Mouse (Mus musculus) frontal cortex, adult 2 months (tissue): ENCODE measurements around the gene C530008M17Rik. TPM values are rescaled to one million over a fixed set of nuclear protein-coding genes. Genes with fewer than 3 reads are reported as not detected.

ENCODE experiments used
- DNase-seq, 2 experiments: peaks; one replicate each; pipeline ENCODE4 v3.0.0; 2022; ENCODE audit warnings: low spot score in 1 of 2; ENCODE audit errors: extremely low spot score in 1 of 2
- polyA plus RNA-seq: library from polyadenylated mRNA; depleted of rRNA; stranded (reverse); fragments of >200 nt; gene quantifications from 2 replicates; pipeline ENCODE4 v1.2.3, GENCODE M21; 2012

C530008M17Rik gene
- polyA plus RNA-seq, 1 experiment = 38.0 TPM

DNA sequence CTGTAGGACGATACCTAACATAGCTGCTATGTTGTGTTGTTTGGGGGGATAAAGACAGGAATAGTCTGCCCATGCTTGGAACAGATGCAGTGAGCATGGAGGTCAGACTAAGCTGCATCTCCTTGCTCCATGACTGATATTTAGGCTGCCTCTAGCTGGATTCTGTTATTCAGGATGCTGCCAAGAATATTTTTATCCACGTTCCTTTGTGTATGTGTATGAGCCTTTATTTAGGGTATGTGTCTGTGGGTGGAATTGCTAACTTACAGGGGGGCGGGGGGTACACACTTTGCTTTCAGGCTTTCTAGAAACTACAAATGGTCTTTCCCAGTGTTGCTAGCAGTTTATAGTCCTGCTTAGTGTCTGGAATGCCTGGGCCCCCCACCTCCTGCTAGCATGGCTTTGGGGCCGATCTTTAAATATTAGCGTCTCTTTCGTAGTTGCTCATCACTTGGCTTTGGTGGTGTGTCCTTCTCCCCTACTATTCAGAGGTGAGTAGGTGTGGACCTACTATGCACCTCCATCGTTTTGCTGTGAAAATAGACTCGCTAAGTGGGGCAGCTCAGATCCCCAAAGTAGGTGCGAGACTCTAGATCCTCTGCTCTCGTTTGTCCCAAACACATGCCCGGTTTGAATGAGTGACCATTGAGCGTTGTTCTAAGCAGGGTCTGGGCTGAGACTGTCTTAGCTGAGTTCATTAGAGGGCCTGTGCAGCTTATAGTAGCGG, 45.0 kb downstream of the C530008M17Rik start:
- DNase-seq = no peak

DNA sequence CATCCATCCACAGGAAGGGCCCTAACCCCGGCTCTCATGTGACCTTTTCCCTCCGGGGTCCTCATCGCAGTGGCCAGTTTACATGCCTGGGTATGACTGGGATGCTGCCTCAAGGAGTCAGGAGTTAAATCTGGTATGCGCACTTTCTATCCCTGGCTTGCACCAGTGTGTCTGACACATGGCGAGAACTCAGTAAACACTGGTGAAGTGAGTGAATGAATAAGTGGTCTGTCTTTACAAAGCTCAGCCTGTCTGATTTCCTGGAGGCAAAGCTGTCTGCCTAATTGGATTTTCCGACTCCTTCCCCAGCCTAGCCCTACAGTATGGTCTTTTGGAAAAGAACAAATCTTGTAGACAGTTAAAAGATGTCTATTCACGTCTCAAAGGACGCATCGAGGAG, 45.8 kb downstream of the C530008M17Rik start:
- DNase-seq = no peak

DNA sequence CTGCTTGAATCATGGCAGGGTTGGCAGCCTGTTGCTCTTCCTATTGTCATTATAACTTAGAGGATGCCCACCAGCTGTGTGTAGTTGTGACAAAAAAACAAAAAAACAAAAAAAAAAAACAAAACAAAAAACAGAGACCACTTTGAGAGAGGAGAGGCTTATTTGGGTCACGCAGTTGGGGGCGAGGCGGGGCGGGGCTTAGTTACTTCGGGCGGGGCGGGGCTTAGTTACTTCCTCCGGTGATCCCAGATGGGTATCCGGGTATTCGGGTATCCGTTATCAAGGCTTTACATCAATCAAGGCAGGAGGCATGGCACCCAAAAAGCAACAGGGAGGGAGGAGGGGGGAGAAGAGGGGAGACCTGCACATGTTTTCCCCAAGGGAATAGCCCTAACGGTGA, 46.3 kb downstream of the C530008M17Rik start:
- DNase-seq = no peak

DNA sequence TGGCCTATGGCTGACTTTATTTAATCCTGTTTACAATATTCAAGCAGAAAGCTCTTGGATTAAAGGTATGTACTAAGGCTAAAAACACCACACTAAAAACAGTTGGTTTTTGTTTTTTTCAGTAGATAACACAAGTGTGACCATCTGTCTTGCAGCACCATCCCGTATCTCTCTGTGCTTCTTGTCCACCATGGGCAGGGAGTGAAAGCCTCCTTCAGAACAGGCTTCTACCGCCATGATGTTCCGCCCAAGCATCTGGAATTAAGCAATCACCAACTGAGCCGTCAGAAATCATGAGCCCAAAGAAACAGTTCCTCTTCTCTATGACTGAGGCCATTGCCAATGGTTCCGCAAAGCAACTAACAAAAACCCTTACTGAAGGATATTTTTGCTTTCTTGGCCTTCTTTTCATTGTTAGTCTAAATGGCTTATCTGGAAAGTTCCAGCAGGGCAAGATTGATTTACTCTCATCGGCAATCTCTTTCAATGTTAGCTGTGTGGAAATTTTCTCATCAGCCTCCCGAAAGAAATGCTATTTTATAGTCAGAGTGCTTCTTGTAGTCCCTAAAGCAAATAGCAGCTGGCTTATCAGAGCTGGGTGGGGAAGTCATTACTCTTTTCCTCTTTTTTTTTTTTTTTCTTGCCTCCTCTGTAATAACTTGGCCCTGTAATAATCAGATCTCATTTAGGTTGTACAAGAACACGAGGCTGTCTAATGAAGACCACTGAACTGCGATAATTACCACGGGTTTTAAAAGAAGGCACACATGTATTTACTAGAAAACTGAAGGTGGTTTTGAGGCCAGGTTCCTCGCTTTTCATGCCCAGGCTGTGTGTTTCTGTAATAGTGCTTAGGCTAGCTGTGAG, 49.2 kb downstream of the C530008M17Rik start:
- DNase-seq = no peak

DNA sequence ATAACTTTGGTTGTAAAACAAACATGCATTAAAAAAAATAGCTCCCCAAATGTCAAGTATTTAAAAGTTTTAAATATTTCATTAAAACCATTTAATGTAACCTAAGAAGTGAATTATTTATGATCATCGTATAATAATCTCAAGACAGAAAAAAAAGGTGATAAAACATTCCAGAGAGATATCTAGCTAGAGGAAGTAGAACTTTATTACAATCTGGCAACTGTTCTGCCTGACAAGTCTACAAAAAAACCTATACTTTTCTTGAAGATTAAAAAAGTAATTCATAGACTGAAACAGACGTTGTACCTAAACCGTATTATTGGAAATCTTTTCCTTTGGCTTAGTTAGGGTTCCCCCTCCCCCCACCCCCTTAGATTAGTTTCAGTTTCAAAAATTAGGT, 50.8 kb downstream of the C530008M17Rik start:
- no peak for DNase-seq

DNA sequence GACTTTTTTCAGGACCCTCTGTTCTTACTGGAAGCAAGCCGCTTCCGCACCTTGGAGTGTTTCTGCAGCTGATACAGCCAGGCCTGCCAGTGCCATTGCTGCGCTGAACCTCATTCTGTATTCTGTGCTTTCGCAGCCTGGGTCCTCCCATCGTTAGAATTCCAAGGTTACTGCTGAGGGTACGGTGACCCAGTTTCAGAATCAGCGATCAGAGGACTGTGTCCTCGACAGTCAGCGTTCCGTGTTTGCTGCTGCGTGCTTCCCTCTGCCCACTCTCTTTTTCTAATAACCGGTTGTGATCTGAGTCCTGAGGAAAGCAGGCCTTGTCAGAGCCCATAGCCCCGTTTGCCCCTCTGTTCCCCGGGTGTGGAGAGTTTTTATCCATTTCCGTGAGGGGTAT, 51.7 kb downstream of the C530008M17Rik start:
- DNase-seq = no peak

DNA sequence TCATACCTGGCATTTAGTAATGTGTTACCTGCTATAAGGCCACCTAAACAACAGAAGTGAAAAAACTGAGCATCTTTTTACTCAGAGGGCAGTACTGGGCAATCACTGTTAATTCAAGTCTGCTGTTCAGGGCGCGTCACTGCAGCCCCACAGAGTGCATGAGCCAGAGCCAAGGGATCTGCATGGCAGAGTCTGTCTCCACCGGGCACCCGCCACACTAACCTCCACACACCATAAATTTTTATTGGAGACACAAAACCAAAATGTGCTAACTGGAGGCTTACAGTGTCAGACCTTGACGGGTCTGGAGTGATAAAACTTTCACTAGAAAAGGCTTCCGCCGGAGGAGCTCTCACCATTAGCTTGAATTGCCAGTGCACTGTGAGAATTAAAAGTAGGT, 57.4 kb downstream of the C530008M17Rik start:
- DNase-seq = no peak

DNA sequence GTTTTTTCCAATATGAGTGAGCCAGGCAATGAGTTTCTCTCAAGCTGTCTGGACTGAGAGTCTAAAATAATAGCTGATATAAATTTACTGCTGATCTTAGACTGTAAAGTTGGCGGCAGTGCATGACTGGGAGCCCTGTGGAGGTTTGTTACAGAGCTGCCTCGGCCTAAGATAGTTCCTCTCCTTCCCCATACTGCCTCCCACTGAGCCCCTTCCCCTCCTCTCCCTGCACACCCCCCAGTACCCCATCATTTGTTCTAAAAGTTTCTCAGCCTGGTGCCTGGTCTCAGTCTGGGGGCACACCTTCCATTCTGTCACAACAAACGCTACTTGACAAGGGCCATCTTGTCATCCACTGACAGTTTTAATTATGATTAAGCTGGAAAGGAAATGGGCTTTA, 63.6 kb downstream of the C530008M17Rik start:
- no peak for DNase-seq

DNA sequence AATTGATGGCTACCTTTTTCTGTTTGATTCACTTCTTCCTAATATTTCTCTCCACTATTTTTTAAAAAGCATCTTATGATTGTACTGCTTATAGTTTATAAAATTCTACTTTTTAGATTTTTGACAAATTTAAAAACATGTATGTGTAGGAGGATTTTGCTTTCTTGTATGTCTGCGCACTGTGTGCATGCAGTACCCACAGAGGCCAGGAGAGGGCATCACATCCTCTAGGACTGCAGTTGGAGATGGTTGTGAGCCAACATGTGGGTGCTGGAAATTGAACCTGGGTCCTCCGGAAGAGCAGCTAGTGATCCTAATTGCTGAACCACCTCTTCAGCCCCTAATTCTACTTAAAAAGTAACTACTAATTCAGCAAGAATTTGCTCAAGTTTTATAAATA, 68.6 kb downstream of the C530008M17Rik start:
- DNase-seq = no peak

DNA sequence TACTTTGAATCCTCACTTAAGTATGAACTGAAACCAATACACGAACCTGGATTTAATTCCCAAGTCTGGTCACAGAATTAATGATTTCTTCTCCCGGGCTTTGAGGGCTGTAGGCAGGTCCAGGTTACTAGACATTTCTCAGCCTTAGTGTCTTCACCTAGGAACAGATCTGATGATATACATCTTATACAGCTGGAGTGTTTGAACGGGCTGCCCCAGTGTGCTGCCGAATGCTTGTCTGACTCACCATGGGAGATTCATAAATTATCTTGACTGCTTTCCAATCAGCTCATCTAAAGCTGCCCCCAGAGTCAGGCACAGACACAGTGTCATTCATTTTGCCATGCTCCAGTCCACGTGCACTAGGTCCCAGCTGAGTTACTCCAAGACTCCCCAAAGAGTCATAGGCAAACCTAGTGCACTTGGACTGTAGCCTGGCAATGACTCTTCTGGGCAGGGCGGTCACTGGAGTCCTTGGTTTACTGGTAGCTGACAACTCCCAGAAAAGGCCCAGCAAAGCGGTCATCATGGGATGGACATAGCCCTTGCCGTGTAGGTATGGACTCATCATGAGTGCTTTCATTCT, 70.3 kb downstream of the C530008M17Rik start:
- no peak for DNase-seq

DNA sequence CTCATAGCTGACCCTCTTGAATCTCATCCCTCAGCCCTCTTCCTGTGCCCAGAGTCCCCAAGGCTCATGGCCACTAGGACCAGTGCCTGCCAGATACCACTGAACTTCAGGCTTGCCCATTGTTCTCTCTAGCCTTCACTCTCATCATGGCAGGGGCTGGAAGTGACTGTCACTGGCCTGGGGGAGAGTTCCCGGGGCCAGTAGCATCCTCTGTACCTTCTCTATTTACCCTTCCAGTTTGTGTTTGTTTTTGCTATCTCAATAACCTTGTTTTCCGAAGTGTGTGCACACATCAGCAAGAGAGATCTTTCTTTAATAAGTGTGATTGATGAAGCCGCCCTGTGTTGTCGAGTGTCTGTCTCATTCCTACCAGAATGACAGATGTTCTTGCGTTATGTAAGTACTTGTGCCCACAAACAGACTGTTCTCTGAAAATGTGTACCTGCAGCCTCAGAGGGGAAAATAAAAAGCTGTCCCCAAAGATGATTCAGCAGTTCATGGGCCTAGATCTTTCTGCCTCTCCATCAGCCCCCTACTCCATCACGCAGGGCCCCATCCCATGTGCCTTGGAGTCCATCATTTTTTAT, 76.8 kb downstream of the C530008M17Rik start:
- DNase-seq = no peak

DNA sequence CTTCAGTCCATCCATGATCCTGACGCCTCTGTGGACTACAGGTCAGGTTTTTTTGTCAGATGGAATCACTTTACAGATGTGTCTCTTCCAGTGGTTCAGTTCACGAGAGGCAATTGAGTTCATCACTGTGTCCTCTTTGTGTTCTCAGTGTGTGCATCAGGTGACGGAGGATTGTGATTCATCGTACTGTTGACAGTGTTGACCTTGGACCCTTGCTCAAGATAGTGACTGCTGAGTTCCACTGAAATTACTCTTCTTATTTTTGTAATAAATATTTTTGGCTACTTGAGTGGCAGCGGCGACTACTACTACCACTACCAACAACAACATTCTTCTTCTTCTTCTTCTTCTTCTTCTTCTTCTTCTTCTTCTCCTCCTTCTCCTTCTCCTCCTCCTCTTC, 85.2 kb downstream of the C530008M17Rik start:
- DNase-seq = no peak

DNA sequence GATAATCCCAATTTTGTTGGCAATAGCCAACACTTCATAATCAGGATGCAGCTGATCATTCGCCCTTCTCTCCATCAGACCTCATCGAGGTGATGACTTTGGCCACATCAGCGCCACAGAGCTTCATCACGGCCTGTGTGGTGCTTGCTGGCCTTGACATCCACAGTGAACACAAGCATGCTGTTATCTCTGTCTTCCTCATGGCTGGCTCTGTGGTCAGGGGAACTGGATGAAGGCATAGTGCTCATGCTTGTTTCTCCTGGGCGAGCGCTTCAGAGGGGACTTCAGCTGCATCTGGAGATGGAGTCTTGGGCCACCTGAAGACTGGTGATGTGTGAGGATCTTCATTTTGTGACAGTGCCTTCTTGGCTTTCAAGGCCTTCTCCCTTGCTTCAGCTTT, 85.8 kb downstream of the C530008M17Rik start:
- DNase-seq = no peak

DNA sequence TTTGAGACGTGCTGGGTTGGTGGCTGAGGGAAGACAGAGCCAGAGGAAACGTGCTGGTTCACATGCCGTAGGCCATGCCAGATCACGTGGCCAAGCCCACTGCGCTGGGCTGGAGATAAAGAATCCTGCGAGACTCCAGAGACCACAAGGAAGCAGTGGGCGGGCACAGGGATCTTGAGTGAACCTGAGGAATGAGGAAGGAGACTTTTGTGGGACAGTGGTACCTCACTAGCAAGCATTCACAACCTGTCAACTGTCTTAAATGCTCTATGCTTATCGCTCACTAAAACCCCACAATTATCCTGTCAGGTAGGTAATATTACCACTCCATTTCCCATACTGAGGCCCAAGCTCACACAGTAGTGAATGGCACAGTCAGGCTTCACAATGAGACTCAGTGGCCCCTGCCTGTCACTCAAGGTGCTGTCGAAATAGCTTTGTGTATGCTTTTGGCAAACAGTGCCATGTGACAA, 88.5 kb downstream of the C530008M17Rik start:
- DNase-seq = no peak

DNA sequence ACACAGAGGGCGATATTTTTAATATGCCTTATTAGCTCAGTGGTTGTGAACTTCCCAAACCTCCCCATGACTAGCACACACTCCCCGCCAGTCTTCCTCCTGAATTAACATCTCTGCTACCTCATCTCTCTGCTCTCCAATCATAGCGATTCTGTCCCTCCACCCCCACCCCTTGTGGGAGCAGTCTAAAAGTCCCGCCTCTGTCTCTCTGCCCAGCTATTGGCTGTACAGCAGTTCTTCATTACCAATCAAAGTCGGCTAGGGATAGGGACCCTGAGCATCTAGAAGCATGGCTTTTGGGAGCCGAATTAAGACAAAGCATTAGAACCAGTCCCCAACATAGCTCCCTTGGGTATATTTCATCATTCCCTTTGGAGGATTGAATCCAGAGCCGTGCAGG, 91.5 kb downstream of the C530008M17Rik start:
- DNase-seq = peak in 1 of 2 experiments; percentile 41

DNA sequence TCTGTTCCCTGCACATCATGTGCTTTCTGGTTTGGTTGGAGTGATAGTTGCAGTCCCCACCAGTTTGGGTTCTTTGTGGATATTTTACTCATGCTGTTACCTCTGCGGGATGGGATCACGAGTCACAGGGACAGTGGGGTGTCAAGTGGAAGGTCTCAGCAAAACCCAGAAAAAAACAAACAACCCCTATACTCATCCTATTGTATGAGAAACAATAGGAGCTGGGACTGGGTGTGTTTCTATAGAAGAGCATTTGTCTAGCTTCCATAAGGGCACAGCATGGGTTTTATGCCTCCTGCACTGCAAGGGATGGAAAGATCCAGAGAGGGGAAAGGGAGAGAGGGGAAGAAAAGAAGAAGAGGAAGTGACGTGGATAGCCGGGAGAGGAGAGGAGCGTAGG, 96.0 kb downstream of the C530008M17Rik start:
- DNase-seq = no peak

DNA sequence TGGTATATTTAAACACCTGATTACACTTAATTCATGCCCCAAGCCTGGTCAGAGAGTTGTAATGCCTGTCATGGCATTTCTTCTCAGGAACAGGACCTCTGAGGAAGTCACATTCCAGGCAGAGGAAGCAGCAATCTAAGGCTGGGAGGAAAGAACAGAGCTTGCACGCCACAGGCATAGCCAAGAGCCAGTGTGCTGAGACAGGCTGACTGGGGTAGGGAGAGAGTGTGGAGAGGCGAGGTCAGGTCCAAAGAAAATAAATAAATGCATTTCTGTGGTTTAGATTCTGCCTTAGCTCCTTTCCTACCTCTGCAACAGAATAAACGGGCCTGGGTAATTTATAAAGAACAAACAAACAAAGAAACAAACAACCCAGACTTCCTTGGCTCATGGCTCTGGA, 104.0 kb downstream of the C530008M17Rik start:
- DNase-seq = no peak

DNA sequence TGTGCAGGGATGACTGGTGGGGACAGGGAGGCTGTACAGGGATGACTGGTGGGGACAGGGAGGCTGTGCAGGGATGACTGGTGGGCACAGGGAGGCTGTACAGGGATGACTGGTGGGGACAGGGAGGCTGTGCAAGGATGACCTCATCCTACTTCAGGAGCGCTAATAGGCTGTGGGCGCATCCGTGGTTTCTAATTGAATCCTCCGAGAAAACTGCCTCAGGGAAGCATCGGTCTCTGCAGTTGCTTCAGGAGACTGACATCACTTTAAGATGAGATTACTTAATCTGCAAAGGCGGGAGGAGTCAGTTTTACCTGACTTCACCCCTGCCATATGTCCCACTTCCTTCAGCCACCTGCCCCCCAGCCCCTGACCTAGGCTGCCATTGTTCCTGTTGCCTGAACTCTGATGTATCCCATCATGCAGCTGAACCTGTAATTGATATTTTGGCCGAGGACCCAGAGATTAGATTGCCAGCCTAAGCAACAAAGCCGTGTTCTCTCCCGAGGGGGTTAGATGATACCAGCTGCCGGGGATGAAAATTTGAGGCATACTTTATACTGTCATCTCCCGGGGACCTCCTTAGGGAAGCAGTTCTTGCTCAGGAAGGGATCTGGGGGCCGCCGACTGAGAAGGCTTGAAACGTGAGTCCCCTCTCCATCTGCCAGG, 105.9 kb downstream of the C530008M17Rik start:
- no peak for DNase-seq

DNA sequence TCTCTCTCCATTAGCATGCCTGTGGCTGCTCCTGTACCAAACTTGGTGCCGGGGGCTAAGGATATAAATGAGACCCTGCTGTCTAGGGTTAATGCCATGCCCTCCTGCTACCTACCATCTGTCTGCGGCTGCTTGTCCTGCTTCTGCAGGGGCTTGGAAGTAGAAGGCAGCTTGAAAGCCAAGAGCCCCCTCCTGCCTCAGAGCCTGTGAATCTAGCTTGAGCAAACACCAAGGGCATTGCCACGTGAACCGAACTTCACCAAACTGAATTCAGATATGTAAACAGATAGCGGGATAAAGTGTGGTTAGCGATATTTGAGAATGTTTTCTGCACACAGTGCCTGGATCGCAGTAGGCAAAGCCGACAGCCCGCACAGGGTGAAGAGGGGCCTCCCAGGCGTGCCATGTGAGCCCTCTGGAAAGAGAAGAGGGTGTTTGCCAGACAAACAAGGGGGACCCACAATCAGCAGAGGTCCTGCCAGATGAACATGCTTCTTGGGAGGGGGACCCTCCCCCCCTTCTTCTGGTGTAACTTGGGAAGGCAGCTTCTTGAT, 106.9 kb downstream of the C530008M17Rik start:
- DNase-seq = no peak

DNA sequence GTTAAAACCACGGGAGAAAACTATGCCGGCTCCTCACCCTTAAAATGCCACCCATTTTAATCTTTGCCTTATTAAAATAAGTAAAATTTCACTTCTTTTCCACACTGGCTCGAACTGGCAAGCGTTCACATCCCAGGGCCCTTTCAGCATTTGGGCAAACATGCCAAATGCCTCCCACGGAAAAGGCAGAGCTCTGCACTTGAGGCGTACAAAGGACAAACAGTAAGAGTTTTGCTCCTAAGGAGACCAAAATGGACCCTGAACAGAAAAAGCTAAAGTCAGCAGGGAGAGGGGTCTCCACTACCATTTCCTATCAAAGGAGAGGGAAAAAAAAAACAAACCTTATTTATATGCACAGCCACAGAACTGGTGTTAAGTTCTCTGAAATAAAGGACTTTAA, 107.4 kb downstream of the C530008M17Rik start:
- peak in 1 of 2 experiments; percentile 9 for DNase-seq
